Mouse (Mus musculus): ENCODE measurements around the gene Chrng. TPM values are rescaled to one million over a fixed set of nuclear protein-coding genes. Genes with fewer than 3 reads are reported as not detected.

The Chrng gene
- polyA plus RNA-seq, 1 experiment from 2014 or later = not detected

DNA sequence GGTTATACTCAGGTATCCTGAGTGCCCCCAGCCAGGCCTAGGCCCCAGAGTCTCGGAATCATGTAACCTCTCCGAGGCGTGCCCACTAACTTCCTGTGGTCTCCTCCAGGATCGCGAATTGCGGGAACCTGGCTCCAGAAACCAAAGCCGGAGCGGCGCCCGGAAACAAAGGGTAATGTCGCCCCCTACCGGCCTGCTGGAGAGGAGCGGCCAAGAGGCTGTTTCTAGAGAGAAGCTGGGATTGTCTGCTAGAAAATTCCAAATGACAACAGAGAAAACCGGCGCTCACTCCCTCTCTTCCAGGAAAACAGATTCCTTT is 17.5 kb upstream of the Chrng start:
- WGBS = under 1% methylated on average over 15 of the region's 15 CpGs
- Histone ChIP-seq H3K4me3 (ENCODE audit: low read depth, low read length) (peak overlapping the region; percentile 49), H3K9ac (ENCODE audit: low read length) (peak overlapping the region; percentile 63), H3K27ac (ENCODE audit: low read depth, low read length) (no peak overlapping the region), H3K4me1 (ENCODE audit: control insufficient read depth, insufficient read depth, low read length) (peaks cover 4% of the 10 kb centered on the region; the same call in 1 of the 2 replicates), H3K36me3 (ENCODE audit: control insufficient read depth, insufficient read depth, low read length) (no peaks in the 10 kb centered on the region), H3K27me3 (ENCODE audit: control insufficient read depth, insufficient read depth, low read length) (peaks cover 31% of the 10 kb centered on the region), H3K4me2 (peak overlapping the region; percentile 84), H3K9me3 (ENCODE audit: control insufficient read depth, low read length) (no peaks in the 10 kb centered on the region)
- DNase-seq (ENCODE audit: low spot score, missing footprints) (peak; percentile 98), ATAC-seq (ENCODE audit: low FRiP score) (peak; percentile 47)

GRCm38 (mm10) chr1:87190429-87190828 is 14.0 kb upstream of the Chrng start, which contains the start of gene Chrnd:
TSS of gene Chrnd (plus strand) at chr1:87190607.
- Histone ChIP-seq H3K27me3 (ENCODE audit: control insufficient read depth, insufficient read depth, low read length) (peaks cover 15% of the 10 kb centered on the region), H3K4me2 (no peak within 1 kb of the TSS), H3K27ac (ENCODE audit: low read depth, low read length) (no peak within 1 kb of the TSS), H3K36me3 (ENCODE audit: control insufficient read depth, insufficient read depth, low read length) (no peaks in the 10 kb centered on the region), H3K4me1 (ENCODE audit: control insufficient read depth, insufficient read depth, low read length) (peaks cover 4% of the 10 kb centered on the region; the same call in 1 of the 2 replicates), H3K4me3 (ENCODE audit: low read depth, low read length) (no peak within 1 kb of the TSS), H3K9ac (ENCODE audit: low read length) (no peak within 1 kb of the TSS), H3K9me3 (ENCODE audit: control insufficient read depth, low read length) (no peaks in the 10 kb centered on the region)
- peak; percentile 39 for DNase-seq (ENCODE audit: low spot score, missing footprints)
- no peak for ATAC-seq (ENCODE audit: low FRiP score)
- 39% methylated on average over 4 of the region's 4 CpGs for WGBS

- H3K36me3 ChIP-seq (ENCODE audit: control insufficient read depth, insufficient read depth, low read length) = no peaks in the 10 kb centered on the region
- no peaks in the 10 kb centered on the region for H3K4me1 ChIP-seq (ENCODE audit: control insufficient read depth, insufficient read depth, low read length)
- H3K9me3 ChIP-seq (ENCODE audit: control insufficient read depth, low read length) = no peaks in the 10 kb centered on the region
- 86% methylated on average over 9 of the region's 9 CpGs for WGBS
- no peak overlapping the region for H3K27ac ChIP-seq (ENCODE audit: low read depth, low read length)
- H3K9ac ChIP-seq (ENCODE audit: low read length) = no peak overlapping the region
- ATAC-seq (ENCODE audit: low FRiP score) (no peak), DNase-seq (ENCODE audit: low spot score, missing footprints) (no peak)
- H3K4me2 ChIP-seq = no peak overlapping the region
- no peak overlapping the region for H3K4me3 ChIP-seq (ENCODE audit: low read depth, low read length)
- no peaks in the 10 kb centered on the region for H3K27me3 ChIP-seq (ENCODE audit: control insufficient read depth, insufficient read depth, low read length)
These were observed 7.2 kb upstream of the Chrng start for GRCm38 (mm10) chr1:87197296-87197695.

- DNase-seq (ENCODE audit: low spot score, missing footprints) (no peak), ATAC-seq (ENCODE audit: low FRiP score) (no peak)
- Histone ChIP-seq H3K4me1 (ENCODE audit: control insufficient read depth, insufficient read depth, low read length) (no peaks in the 10 kb centered on the region), H3K9ac (ENCODE audit: low read length) (no peak overlapping the region), H3K27me3 (ENCODE audit: control insufficient read depth, insufficient read depth, low read length) (no peaks in the 10 kb centered on the region), H3K27ac (ENCODE audit: low read depth, low read length) (no peak overlapping the region), H3K9me3 (ENCODE audit: control insufficient read depth, low read length) (no peaks in the 10 kb centered on the region), H3K4me2 (no peak overlapping the region), H3K4me3 (ENCODE audit: low read depth, low read length) (no peak overlapping the region), H3K36me3 (ENCODE audit: control insufficient read depth, insufficient read depth, low read length) (no peaks in the 10 kb centered on the region)
- 79% methylated on average over 12 of the region's 12 CpGs for WGBS
These were observed 6.1 kb upstream of the Chrng start for GRCm38 (mm10) chr1:87198119-87199065.

- Histone ChIP-seq H3K27ac (ENCODE audit: low read depth, low read length) (no peak overlapping the region), H3K4me3 (ENCODE audit: low read depth, low read length) (no peak overlapping the region), H3K4me2 (no peak overlapping the region), H3K36me3 (ENCODE audit: control insufficient read depth, insufficient read depth, low read length) (no peaks in the 10 kb centered on the region), H3K9me3 (ENCODE audit: control insufficient read depth, low read length) (no peaks in the 10 kb centered on the region), H3K27me3 (ENCODE audit: control insufficient read depth, insufficient read depth, low read length) (no peaks in the 10 kb centered on the region), H3K9ac (ENCODE audit: low read length) (no peak overlapping the region), H3K4me1 (ENCODE audit: control insufficient read depth, insufficient read depth, low read length) (no peaks in the 10 kb centered on the region)
- ATAC-seq (ENCODE audit: low FRiP score) (no peak), DNase-seq (ENCODE audit: low spot score, missing footprints) (no peak)
- WGBS = 71% methylated on average over 2 of the region's 2 CpGs
These were observed 3.6 kb upstream of the Chrng start for GRCm38 (mm10) chr1:87200811-87201210.

GRCm38 (mm10) chr1:87201848-87202247 is 2.6 kb upstream of the Chrng start:
- Histone ChIP-seq H3K4me1 (ENCODE audit: control insufficient read depth, insufficient read depth, low read length) (no peaks in the 10 kb centered on the region), H3K4me3 (ENCODE audit: low read depth, low read length) (no peak overlapping the region), H3K9ac (ENCODE audit: low read length) (no peak overlapping the region), H3K36me3 (ENCODE audit: control insufficient read depth, insufficient read depth, low read length) (no peaks in the 10 kb centered on the region), H3K9me3 (ENCODE audit: control insufficient read depth, low read length) (no peaks in the 10 kb centered on the region), H3K4me2 (no peak overlapping the region), H3K27ac (ENCODE audit: low read depth, low read length) (no peak overlapping the region), H3K27me3 (ENCODE audit: control insufficient read depth, insufficient read depth, low read length) (no peaks in the 10 kb centered on the region; the same call in 1 of the 2 replicates)
- DNase-seq (ENCODE audit: low spot score, missing footprints) (no peak), ATAC-seq (ENCODE audit: low FRiP score) (no peak)
- 63% methylated on average over 1 of the region's 1 CpGs for WGBS

GRCm38 (mm10) chr1:87203779-87204178 is 678 bp upstream of the Chrng start:
- Histone ChIP-seq H3K9me3 (ENCODE audit: control insufficient read depth, low read length) (no peaks in the 10 kb centered on the region), H3K4me1 (ENCODE audit: control insufficient read depth, insufficient read depth, low read length) (no peaks in the 10 kb centered on the region), H3K9ac (ENCODE audit: low read length) (no peak overlapping the region), H3K36me3 (ENCODE audit: control insufficient read depth, insufficient read depth, low read length) (no peaks in the 10 kb centered on the region), H3K27me3 (ENCODE audit: control insufficient read depth, insufficient read depth, low read length) (peaks cover 2% of the 10 kb centered on the region; the same call in 1 of the 2 replicates), H3K4me3 (ENCODE audit: low read depth, low read length) (no peak overlapping the region), H3K4me2 (no peak overlapping the region), H3K27ac (ENCODE audit: low read depth, low read length) (no peak overlapping the region)
- DNase-seq (ENCODE audit: low spot score, missing footprints) = no peak
- ATAC-seq (ENCODE audit: low FRiP score) = no peak
- WGBS = 83% methylated on average over 5 of the region's 5 CpGs

GRCm38 (mm10) chr1:87205038-87205437 is 581 bp downstream of the Chrng start:
- Histone ChIP-seq H3K4me3 (ENCODE audit: low read depth, low read length) (no peak overlapping the region), H3K27me3 (ENCODE audit: control insufficient read depth, insufficient read depth, low read length) (peaks cover 2% of the 10 kb centered on the region; the same call in 1 of the 2 replicates), H3K9me3 (ENCODE audit: control insufficient read depth, low read length) (no peaks in the 10 kb centered on the region), H3K4me1 (ENCODE audit: control insufficient read depth, insufficient read depth, low read length) (no peaks in the 10 kb centered on the region), H3K9ac (ENCODE audit: low read length) (no peak overlapping the region), H3K36me3 (ENCODE audit: control insufficient read depth, insufficient read depth, low read length) (no peaks in the 10 kb centered on the region), H3K27ac (ENCODE audit: low read depth, low read length) (no peak overlapping the region), H3K4me2 (no peak overlapping the region)
- DNase-seq (ENCODE audit: low spot score, missing footprints) = no peak
- no peak for ATAC-seq (ENCODE audit: low FRiP score)
- whole genome bisulfite sequencing = 62% methylated on average over 6 of the region's 6 CpGs

GRCm38 (mm10) chr1:87205502-87205901 is 1.0 kb downstream of the Chrng start:
- Histone ChIP-seq H3K27ac (ENCODE audit: low read depth, low read length) (no peak overlapping the region), H3K4me2 (no peak overlapping the region), H3K36me3 (ENCODE audit: control insufficient read depth, insufficient read depth, low read length) (no peaks in the 10 kb centered on the region), H3K9ac (ENCODE audit: low read length) (no peak overlapping the region), H3K4me1 (ENCODE audit: control insufficient read depth, insufficient read depth, low read length) (no peaks in the 10 kb centered on the region), H3K4me3 (ENCODE audit: low read depth, low read length) (no peak overlapping the region), H3K27me3 (ENCODE audit: control insufficient read depth, insufficient read depth, low read length) (peaks cover 2% of the 10 kb centered on the region; the same call in 1 of the 2 replicates), H3K9me3 (ENCODE audit: control insufficient read depth, low read length) (no peaks in the 10 kb centered on the region)
- WGBS = 51% methylated on average over 3 of the region's 3 CpGs
- ATAC-seq (ENCODE audit: low FRiP score) (no peak), DNase-seq (ENCODE audit: low spot score, missing footprints) (no peak)
